Mouse (Mus musculus) neural tube, embryonic 13.5 days (tissue): Measurements from ENCODE around the gene Crocc2. TPM values are rescaled to one million over a fixed set of nuclear protein-coding genes. Genes with fewer than 3 reads are reported as not detected.

Source experiments
- ATAC-seq: fragments of 200-750 bp; cut with Nextera tagmentation; 2 replicates; pipeline ENCODE4 v1.8.0; 2017; ENCODE audit warnings: low read depth, mild to moderate bottlenecking, moderate TSS enrichment, moderate library complexity
- H3K27ac ChIP-seq: fragments of 300-500 bp; sonication (generic); replicated peaks from 2 replicates; pipeline ENCODE4 v1.5.1; 2015; ENCODE audit warnings: moderate library complexity, mild to moderate bottlenecking, inconsistent platforms
- H3K27me3 ChIP-seq: fragments of 300-500 bp; sonication (generic); 2 replicates; pipeline ENCODE4 v1.6.1; 2015; ENCODE audit warnings: mild to moderate bottlenecking, inconsistent platforms
- H3K36me3 ChIP-seq: fragments of 300-500 bp; sonication (generic); 2 replicates; pipeline ENCODE4 v1.6.1; 2015; ENCODE audit warnings: mild to moderate bottlenecking, inconsistent platforms
- H3K4me1 ChIP-seq: fragments of 300-500 bp; sonication (generic); replicated peaks from 2 replicates; pipeline ENCODE4 v1.6.1; 2015; ENCODE audit warnings: inconsistent platforms
- H3K4me2 ChIP-seq: fragments of 300-500 bp; sonication (generic); 2 replicates; pipeline ENCODE4 v1.6.1; 2015; ENCODE audit warnings: inconsistent platforms, mild to moderate bottlenecking, moderate library complexity
- H3K4me3 ChIP-seq: fragments of 300-500 bp; sonication (generic); 2 replicates; pipeline ENCODE4 v1.5.1; 2015; ENCODE audit warnings: mild to moderate bottlenecking, inconsistent platforms
- H3K9ac ChIP-seq: fragments of 300-500 bp; sonication (generic); 2 replicates; pipeline ENCODE4 v1.6.1; 2015; ENCODE audit warnings: moderate library complexity, mild to moderate bottlenecking, inconsistent platforms
- H3K9me3 ChIP-seq: fragments of 300-500 bp; sonication (generic); 2 replicates; pipeline ENCODE4 v1.6.1; 2016; ENCODE audit warnings: inconsistent platforms
- WGBS: fragments of 180-500 bp; shearing (Covaris S2); methylation state at CpG from one replicate; pipeline ENCODE4 v1.1.7; 2015; 5-methylcytosine and 5-hydroxymethylcytosine counted together
- polyA plus RNA-seq: library from polyadenylated mRNA; unstranded; fragments of >200 nt; fragmentation: Nextera tagmentation; extraction: Ambion mirVana; gene quantifications from 2 replicates; pipeline ENCODE4 v1.2.1, GENCODE M21; 2015

The Crocc2 gene
- polyA plus RNA-seq, 1 experiment from 2014 or later: 0.35 TPM

DNA sequence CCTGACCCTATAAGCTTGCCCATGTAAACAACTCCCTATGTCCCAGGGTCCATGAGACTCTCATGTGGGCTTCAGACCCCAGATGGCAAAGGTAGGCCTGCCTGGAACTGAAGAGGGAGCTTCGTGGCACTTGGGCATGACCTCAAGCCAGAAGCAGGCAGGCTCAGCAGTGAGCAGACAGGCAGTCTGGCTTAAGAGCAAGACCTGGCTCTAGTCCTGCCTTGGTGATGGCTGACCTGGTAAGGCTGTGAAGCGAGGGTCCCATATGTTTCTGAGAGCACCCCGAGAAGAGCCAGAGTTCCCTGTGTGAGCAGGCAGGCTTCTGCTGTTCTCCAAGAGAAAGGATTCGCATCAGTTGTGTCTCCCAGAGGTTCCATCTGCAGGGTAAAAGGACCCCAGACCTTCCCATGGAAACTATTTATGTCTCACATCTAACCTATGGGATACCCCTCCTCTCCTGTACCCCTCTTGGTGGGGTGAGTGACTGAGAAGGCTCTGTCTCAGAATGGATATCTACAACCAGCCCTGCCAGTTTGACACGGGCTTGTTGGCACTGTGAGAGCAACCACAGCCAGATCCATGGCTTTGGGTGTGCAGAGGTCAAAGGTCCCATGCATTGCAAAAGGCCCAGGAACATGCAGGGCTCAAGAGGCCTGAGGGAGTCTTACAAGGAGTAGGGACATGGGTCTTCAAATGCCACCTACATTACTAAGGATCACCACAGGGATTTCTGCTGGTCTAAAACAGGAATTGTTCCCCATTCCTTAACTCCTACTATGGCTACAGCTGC is 57.4 kb downstream of the Crocc2 start:
- WGBS: 85% methylated on average over 5 of the region's 5 CpGs
- Histone ChIP-seq H3K27ac (no peak overlapping the region), H3K9me3 (no peaks in the 10 kb centered on the region), H3K4me2 (no peak overlapping the region), H3K36me3 (no peaks in the 10 kb centered on the region), H3K4me3 (no peak overlapping the region), H3K4me1 (peaks cover 44% of the 10 kb centered on the region), H3K9ac (no peak overlapping the region), H3K27me3 (peaks cover 6% of the 10 kb centered on the region)
- no peak for ATAC-seq

- Histone ChIP-seq H3K4me2 (no peak overlapping the region), H3K4me3 (no peak overlapping the region), H3K4me1 (peaks cover 40% of the 10 kb centered on the region), H3K27me3 (peaks cover 6% of the 10 kb centered on the region), H3K36me3 (no peaks in the 10 kb centered on the region), H3K9ac (no peak overlapping the region), H3K9me3 (no peaks in the 10 kb centered on the region), H3K27ac (no peak overlapping the region)
- ATAC-seq: peak; percentile 62; the same call in 1 of the 2 replicates
- WGBS: 60% methylated on average over 7 of the region's 7 CpGs
Measured at GRCm38 (mm10) chr1:93227303-93227975, 58.9 kb downstream of the Crocc2 start.

- Histone ChIP-seq H3K36me3 (no peaks in the 10 kb centered on the region), H3K27me3 (peaks cover 6% of the 10 kb centered on the region), H3K4me1 (peaks cover 40% of the 10 kb centered on the region), H3K4me2 (no peak overlapping the region), H3K27ac (no peak overlapping the region), H3K9ac (no peak overlapping the region), H3K4me3 (no peak overlapping the region), H3K9me3 (no peaks in the 10 kb centered on the region)
- no peak for ATAC-seq
- 90% methylated on average over 7 of the region's 7 CpGs for WGBS
Measured at GRCm38 (mm10) chr1:93227976-93228365, 59.4 kb downstream of the Crocc2 start.

DNA sequence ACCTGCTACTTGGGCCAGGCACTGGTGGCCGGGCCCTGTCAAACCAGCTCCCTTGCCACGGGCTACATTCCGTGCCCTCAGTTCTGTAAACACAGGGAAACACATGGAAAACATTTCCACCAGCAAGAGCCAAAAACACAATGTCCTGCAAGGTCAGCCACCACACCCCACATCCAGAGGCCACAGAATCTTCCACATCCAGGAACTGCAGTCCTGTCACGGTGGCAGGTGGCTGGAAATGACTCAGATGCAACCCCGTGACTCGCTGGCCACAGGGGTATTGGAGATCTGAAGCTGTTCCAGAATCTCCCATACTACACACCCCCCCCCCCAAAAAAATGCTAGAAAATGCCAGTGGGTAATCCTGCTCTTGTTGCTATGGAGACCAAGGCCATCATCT is 60.7 kb downstream of the Crocc2 start:
- ATAC-seq: no peak

GRCm38 (mm10) chr1:93229626-93230025 is 61.1 kb downstream of the Crocc2 start:
- 84% methylated on average over 4 of the region's 4 CpGs for WGBS
- H3K9me3 ChIP-seq: no peaks in the 10 kb centered on the region
- ATAC-seq: no peak
- H3K4me1 ChIP-seq: peaks cover 27% of the 10 kb centered on the region
- no peak overlapping the region for H3K4me3 ChIP-seq
- no peaks in the 10 kb centered on the region for H3K36me3 ChIP-seq
- no peak overlapping the region for H3K9ac ChIP-seq
- peaks cover 10% of the 10 kb centered on the region for H3K27me3 ChIP-seq
- H3K4me2 ChIP-seq: no peak overlapping the region
- H3K27ac ChIP-seq: no peak overlapping the region

More for the DNA sequence above, 60.7 kb downstream of the Crocc2 start:
- no peak overlapping the region for H3K4me3 ChIP-seq
- peaks cover 31% of the 10 kb centered on the region for H3K4me1 ChIP-seq
- no peaks in the 10 kb centered on the region for H3K36me3 ChIP-seq
- 81% methylated on average over 6 of the region's 6 CpGs for WGBS
- H3K27ac ChIP-seq: no peak overlapping the region
- no peaks in the 10 kb centered on the region for H3K9me3 ChIP-seq
- no peak overlapping the region for H3K9ac ChIP-seq
- H3K4me2 ChIP-seq: no peak overlapping the region
- H3K27me3 ChIP-seq: peaks cover 6% of the 10 kb centered on the region

GRCm38 (mm10) chr1:93235576-93236544 is 67.3 kb downstream of the Crocc2 start, which contains the start of gene Sned1:
Sned1 (plus strand) TSS chr1:93235841.
- peaks cover 46% of the 10 kb centered on the region for H3K27me3 ChIP-seq
- H3K4me1 ChIP-seq: peaks cover 20% of the 10 kb centered on the region
- H3K36me3 ChIP-seq: no peaks in the 10 kb centered on the region
- H3K4me2 ChIP-seq: peak within 1 kb of the TSS; percentile 95
- H3K27ac ChIP-seq: no peak within 1 kb of the TSS
- ATAC-seq: peak; percentile 77
- H3K4me3 ChIP-seq: peak within 1 kb of the TSS; percentile 54
- under 1% methylated on average over 94 of the region's 100 CpGs for WGBS
- no peaks in the 10 kb centered on the region for H3K9me3 ChIP-seq
- H3K9ac ChIP-seq: peak within 1 kb of the TSS; percentile 71

DNA sequence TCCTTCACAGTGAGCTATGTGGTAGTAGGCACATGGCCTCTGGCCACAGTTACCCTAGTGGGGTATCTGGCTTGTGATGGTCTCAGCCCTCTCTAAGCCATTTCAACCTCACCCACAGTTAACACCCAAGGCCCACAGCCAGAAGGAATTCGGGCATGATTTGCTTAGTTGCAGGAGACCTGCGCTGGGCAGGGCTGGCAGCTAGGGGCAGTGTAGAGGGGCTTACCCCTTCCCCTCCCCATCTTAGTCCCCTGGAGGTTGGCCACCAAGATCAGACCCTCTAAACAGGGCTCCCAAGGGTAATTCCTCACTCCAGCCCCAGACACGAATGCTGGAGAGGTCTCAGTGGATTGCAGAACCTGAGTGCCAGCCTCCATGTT is 68.0 kb downstream of the Crocc2 start:
- no peaks in the 10 kb centered on the region for H3K9me3 ChIP-seq
- H3K4me3 ChIP-seq: peak overlapping the region; percentile 54
- H3K27me3 ChIP-seq: peaks cover 46% of the 10 kb centered on the region
- ATAC-seq: peak; percentile 26; the same call in 1 of the 2 replicates
- H3K36me3 ChIP-seq: no peaks in the 10 kb centered on the region
- 14% methylated on average over 3 of the region's 3 CpGs for WGBS
- peaks cover 20% of the 10 kb centered on the region for H3K4me1 ChIP-seq
- H3K9ac ChIP-seq: peak overlapping the region; percentile 71
- H3K4me2 ChIP-seq: peak overlapping the region; percentile 95
- H3K27ac ChIP-seq: no peak overlapping the region

DNA sequence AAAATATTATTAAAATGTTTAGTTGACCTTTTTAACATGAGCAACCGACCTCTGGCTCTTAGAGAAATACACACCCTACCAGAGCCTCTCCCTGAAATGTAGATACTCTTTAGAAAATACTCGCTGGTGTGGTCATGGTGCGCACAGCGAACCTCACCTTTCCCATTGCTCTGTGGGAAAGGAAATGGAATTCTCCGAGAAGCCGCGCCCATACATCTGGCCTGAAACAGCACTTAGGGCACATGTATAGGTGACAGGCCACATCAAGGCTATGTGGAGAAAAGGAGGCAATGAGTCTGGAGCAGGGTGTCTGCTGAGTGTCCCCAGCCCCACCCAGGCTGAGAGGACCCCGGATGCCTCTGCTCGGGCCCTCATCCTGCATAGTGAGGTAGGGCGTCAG is 69.2 kb downstream of the Crocc2 start:
- H3K27ac ChIP-seq: no peak overlapping the region
- no peak overlapping the region for H3K9ac ChIP-seq
- H3K4me1 ChIP-seq: peaks cover 20% of the 10 kb centered on the region
- H3K9me3 ChIP-seq: no peaks in the 10 kb centered on the region
- H3K4me3 ChIP-seq: no peak overlapping the region
- 87% methylated on average over 10 of the region's 10 CpGs for WGBS
- H3K4me2 ChIP-seq: peak overlapping the region; percentile 95
- H3K27me3 ChIP-seq: peaks cover 46% of the 10 kb centered on the region
- no peaks in the 10 kb centered on the region for H3K36me3 ChIP-seq
- ATAC-seq: no peak

DNA sequence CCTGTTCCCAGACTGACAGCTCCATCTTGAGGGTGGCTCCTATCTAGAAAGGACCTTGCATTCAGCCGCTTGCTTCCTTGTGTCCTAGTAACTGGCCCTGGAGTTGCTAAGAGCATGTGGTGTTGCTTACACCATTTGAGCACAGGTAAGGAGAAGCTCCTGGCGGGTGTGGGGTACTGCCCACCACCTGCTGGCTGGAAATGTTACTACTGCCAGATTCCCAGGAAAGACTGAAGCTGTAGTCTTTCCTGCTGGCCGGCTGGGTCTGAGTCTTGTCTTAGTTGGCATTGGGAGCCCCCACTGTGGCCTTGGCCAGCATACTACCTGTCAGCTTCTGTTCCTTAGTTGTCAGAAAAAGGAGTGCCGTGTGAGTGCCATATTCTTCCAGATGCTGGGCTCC is 69.7 kb downstream of the Crocc2 start:
- 62% methylated on average over 4 of the region's 4 CpGs for WGBS
- peaks cover 20% of the 10 kb centered on the region for H3K4me1 ChIP-seq
- peak overlapping the region; percentile 95; the same call in 1 of the 2 replicates for H3K4me2 ChIP-seq
- H3K27me3 ChIP-seq: peaks cover 46% of the 10 kb centered on the region
- no peak overlapping the region for H3K4me3 ChIP-seq
- H3K36me3 ChIP-seq: no peaks in the 10 kb centered on the region
- no peaks in the 10 kb centered on the region for H3K9me3 ChIP-seq
- no peak for ATAC-seq
- H3K9ac ChIP-seq: no peak overlapping the region
- no peak overlapping the region for H3K27ac ChIP-seq

- Histone ChIP-seq H3K4me1 (no peaks in the 10 kb centered on the region), H3K9ac (no peak overlapping the region), H3K27me3 (no peaks in the 10 kb centered on the region), H3K4me3 (no peak overlapping the region), H3K36me3 (no peaks in the 10 kb centered on the region), H3K27ac (no peak overlapping the region), H3K4me2 (no peak overlapping the region), H3K9me3 (no peaks in the 10 kb centered on the region)
- 73% methylated on average over 2 of the region's 2 CpGs for WGBS
- no peak for ATAC-seq
Measured at GRCm38 (mm10) chr1:93245936-93246335, 77.4 kb downstream of the Crocc2 start.

DNA sequence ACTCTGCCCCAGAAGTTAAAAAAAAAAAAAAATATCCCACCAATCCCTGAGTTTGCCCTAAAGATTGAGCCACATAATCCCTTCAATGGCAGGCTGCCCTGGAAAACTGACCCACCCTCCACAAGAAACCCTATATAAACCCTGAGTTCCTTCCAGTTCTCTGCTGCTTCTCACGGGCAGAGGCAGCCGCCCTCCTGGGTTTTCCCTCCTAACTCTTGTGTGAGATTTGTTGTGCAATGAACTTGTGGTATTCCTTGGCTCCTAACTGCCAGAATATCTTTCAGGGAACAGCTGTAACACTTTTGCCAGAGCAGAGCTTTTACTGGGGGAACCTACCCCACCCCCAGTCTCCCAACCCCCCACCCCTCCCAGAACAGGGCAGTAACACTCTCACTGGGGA is 84.1 kb downstream of the Crocc2 start:
- H3K27me3 ChIP-seq: no peaks in the 10 kb centered on the region
- peaks cover 9% of the 10 kb centered on the region for H3K4me1 ChIP-seq
- no peaks in the 10 kb centered on the region for H3K9me3 ChIP-seq
- WGBS: 59% methylated on average over 2 of the region's 2 CpGs
- no peak overlapping the region for H3K4me2 ChIP-seq
- no peak overlapping the region for H3K4me3 ChIP-seq
- ATAC-seq: no peak
- no peak overlapping the region for H3K9ac ChIP-seq
- no peaks in the 10 kb centered on the region for H3K36me3 ChIP-seq
- no peak overlapping the region for H3K27ac ChIP-seq

DNA sequence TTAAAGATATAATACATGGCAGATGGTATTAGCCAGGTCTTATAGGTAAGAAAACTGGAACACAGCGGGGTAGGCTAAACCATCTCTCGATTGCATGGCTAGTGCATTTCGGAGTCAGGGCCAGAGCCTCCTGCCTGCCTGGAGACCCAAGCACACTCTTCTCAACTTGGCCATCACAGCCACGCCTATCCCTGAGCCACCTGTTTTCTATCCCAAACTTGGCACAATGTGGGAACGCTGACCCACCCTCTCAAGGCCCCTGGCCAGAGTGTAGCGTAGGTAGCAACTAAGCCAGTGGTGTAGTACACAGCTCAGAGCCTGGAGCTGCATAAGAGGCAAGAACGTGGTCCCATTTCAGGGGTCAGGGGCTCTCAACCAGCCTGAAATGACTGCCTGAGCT is 87.2 kb downstream of the Crocc2 start:
- H3K4me3 ChIP-seq: no peak overlapping the region
- ATAC-seq: no peak
- 93% methylated on average over 7 of the region's 7 CpGs for WGBS
- no peak overlapping the region for H3K27ac ChIP-seq
- H3K36me3 ChIP-seq: no peaks in the 10 kb centered on the region
- H3K4me2 ChIP-seq: no peak overlapping the region
- no peaks in the 10 kb centered on the region for H3K9me3 ChIP-seq
- no peak overlapping the region for H3K9ac ChIP-seq
- no peaks in the 10 kb centered on the region for H3K27me3 ChIP-seq
- peaks cover 9% of the 10 kb centered on the region for H3K4me1 ChIP-seq
